Mouse (Mus musculus) thymus, adult 18-20 months (tissue): Measurements from ENCODE around the gene Mast4.

Experiments
- DNase-seq, 2 experiments: peaks; one replicate each; pipeline ENCODE4 v3.0.0; 2022; ENCODE audit warnings: mixed read lengths in 2 of 2

The Mast4 gene

GRCm38 (mm10) chr13:102886147-102886546, 448.1 kb downstream of the Mast4 start:
- DNase-seq: no peak

- no peak for DNase-seq
Measured at GRCm38 (mm10) chr13:102880381-102881076, 453.8 kb downstream of the Mast4 start.

GRCm38 (mm10) chr13:102878631-102879030, 455.7 kb downstream of the Mast4 start:
- no peak for DNase-seq

- DNase-seq: no peak
Measured at GRCm38 (mm10) chr13:102877766-102878325, 456.5 kb downstream of the Mast4 start.

- no peak for DNase-seq
Measured at GRCm38 (mm10) chr13:102877154-102877553, 457.1 kb downstream of the Mast4 start.

- no peak for DNase-seq
Measured at GRCm38 (mm10) chr13:102875520-102875919, 458.8 kb downstream of the Mast4 start.

GRCm38 (mm10) chr13:102875144-102875476, 459.2 kb downstream of the Mast4 start:
- DNase-seq: no peak

GRCm38 (mm10) chr13:102874465-102875143, 459.7 kb downstream of the Mast4 start:
- no peak for DNase-seq

- DNase-seq: no peak
Measured at GRCm38 (mm10) chr13:102873412-102874016, 460.8 kb downstream of the Mast4 start.

GRCm38 (mm10) chr13:102871380-102872104, 462.8 kb downstream of the Mast4 start:
- DNase-seq: no peak

- DNase-seq: no peak
Measured at GRCm38 (mm10) chr13:102869541-102869940, 464.8 kb downstream of the Mast4 start.

GRCm38 (mm10) chr13:102866816-102867215, 467.5 kb downstream of the Mast4 start:
- no peak for DNase-seq

GRCm38 (mm10) chr13:102865971-102866724, 468.1 kb downstream of the Mast4 start:
- DNase-seq: no peak

GRCm38 (mm10) chr13:102865494-102865893, 468.8 kb downstream of the Mast4 start:
- DNase-seq: no peak

GRCm38 (mm10) chr13:102864840-102865239, 469.5 kb downstream of the Mast4 start:
- no peak for DNase-seq

- DNase-seq: no peak
Measured at GRCm38 (mm10) chr13:102864079-102864478, 470.2 kb downstream of the Mast4 start.

GRCm38 (mm10) chr13:102862981-102863380, 471.3 kb downstream of the Mast4 start:
- no peak for DNase-seq

- no peak for DNase-seq
Measured at GRCm38 (mm10) chr13:102862397-102862796, 471.9 kb downstream of the Mast4 start.

GRCm38 (mm10) chr13:102860733-102861132, 473.6 kb downstream of the Mast4 start:
- no peak for DNase-seq

- no peak for DNase-seq
Measured at GRCm38 (mm10) chr13:102860135-102860534, 474.2 kb downstream of the Mast4 start.

- DNase-seq: no peak
Measured at GRCm38 (mm10) chr13:102857539-102857838, 476.8 kb downstream of the Mast4 start.

GRCm38 (mm10) chr13:102856821-102857538, 477.3 kb downstream of the Mast4 start:
- no peak for DNase-seq
